Mouse (Mus musculus) lung, postnatal 0 days (tissue): ENCODE measurements around the gene Cpa5.

Experiments
- CTCF ChIP-seq: IDR thresholded peaks from 2 replicates; pipeline ENCODE4 v1.5.1; 2016; ENCODE audit warnings: antibody characterized with exemption, mild to moderate bottlenecking
- EP300 ChIP-seq: IDR thresholded peaks from 2 replicates; pipeline ENCODE4 v1.6.1; 2016; ENCODE audit warnings: antibody characterized with exemption, mild to moderate bottlenecking, control low read depth

DNA sequence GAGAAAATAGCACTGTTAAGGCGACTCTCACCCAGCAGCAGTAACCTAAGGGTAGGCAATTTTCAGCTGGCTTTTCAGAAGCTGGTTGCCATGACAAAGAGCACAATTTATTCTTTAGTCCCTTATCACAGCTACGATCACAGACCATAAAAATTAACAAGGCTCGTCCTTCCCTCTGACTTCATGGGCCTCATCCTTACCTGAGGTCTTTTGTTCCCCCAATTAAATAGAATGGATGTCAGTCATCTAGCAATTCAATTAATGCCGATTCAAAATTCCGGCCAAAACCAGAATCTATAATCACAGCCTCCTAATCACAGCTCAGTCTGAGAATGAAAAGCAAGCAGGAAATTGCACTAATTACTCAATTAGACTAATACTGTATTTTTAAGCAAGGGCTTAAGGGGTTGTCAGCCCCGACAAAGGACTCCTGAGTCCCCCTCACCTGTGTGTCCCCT lies 43.6 kb downstream of the Cpa5 start:
- no peak for TF ChIP-seq CTCF
- TF ChIP-seq EP300: no peak
